Comparison of ENCODE assay signal across 28 mouse cellular contexts in genomic region chr17:83160296-83160695, GRCm38 (mm10).
"Had no signal": no experiment of that assay in that cellular context is flagged by ENCODE, and none has a peak within 500 bp of the region (broad histone marks: within the 10 kb centered on the region; RNA-seq: fewer than 3 reads in every experiment).

No protein-coding gene starts in this region.

- H3K4me3 ChIP-seq: left cerebral cortex, adult 2 months; limb, embryonic 10.5 days; limb, embryonic 12.5 days; limb, embryonic 13.5 days; limb, embryonic 15.5 days; liver, embryonic 12.5 days; liver, embryonic 13.5 days; liver, embryonic 15.5 days; lung, embryonic 15.5 days; megakaryocyte, embryonic 14.5 days; midbrain, embryonic 10.5 days; midbrain, embryonic 12.5 days; midbrain, embryonic 13.5 days; midbrain, embryonic 15.5 days; myocyte had no signal

- H3K27ac ChIP-seq: left cerebral cortex, adult 2 months; limb, embryonic 10.5 days; limb, embryonic 12.5 days; limb, embryonic 13.5 days; limb, embryonic 15.5 days; liver, embryonic 12.5 days; liver, embryonic 13.5 days; liver, embryonic 14.5 days; liver, embryonic 15.5 days; lung, embryonic 15.5 days; macrophage; midbrain, embryonic 10.5 days; midbrain, embryonic 12.5 days; midbrain, embryonic 13.5 days; midbrain, embryonic 15.5 days had no signal

- H3K27me3 ChIP-seq: liver, embryonic 12.5 days; liver, embryonic 13.5 days; liver, embryonic 15.5 days; lung, embryonic 15.5 days; midbrain, embryonic 15.5 days had no signal

- DNase-seq: left cerebral cortex, postnatal 4 days; liver; liver, embryonic 13.5 days; liver, postnatal 0 days; lung, adult 18-20 months; lung, adult 2 months; lung, embryonic 14.5 days; lung, postnatal 10 days; lung, postnatal 14 days; lung, postnatal 36 days; lung, postnatal 4 days; midbrain, embryonic 14.5 days had no signal

- H3K36me3 ChIP-seq: limb, embryonic 10.5 days; limb, embryonic 12.5 days; limb, embryonic 13.5 days; limb, embryonic 15.5 days; liver, embryonic 12.5 days; liver, embryonic 13.5 days; liver, embryonic 15.5 days; lung, embryonic 15.5 days; midbrain, embryonic 10.5 days; midbrain, embryonic 12.5 days; midbrain, embryonic 13.5 days; midbrain, embryonic 15.5 days had no signal

- H3K4me1 ChIP-seq: liver, embryonic 15.5 days; megakaryocyte, embryonic 14.5 days; midbrain, embryonic 12.5 days; midbrain, embryonic 15.5 days had no signal
